ENCODE assay signal across 11 mouse cellular contexts in the genomic region with DNA sequence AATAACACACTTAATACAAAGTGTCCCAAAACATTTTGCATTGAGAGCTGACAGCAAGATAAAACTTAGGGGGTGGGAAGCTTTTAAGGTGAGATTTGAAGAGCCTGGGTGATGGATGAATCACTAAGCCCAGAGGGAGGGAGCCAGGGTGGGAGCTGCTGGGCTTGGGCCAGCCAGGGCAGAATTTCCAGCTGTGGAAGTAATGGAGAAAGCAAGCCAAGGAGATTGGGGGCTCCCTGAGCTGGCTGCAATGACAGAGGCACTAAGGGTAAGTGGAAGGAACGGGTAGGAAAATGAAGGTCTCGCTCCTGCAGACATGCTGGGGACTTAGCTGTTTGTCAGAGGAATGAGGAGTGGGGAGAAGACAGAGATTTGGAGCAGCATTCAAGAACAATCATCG.
A peak's percentile ranks its signal among the peaks of the same experiment; 100 is the strongest.
DNase-seq lines count a peak whose midpoint lies in the region; ATAC-seq lines count a peak whose summit lies in the region.
"Had no signal": no experiment of that assay in that cellular context is flagged by ENCODE, and none has a peak within 500 bp of the region (broad histone marks: within the 10 kb centered on the region; RNA-seq: fewer than 3 reads in every experiment).

No protein-coding gene starts in this region.

- no peaks in the 10 kb centered on the region for H3K36me3 ChIP-seq in forebrain, embryonic 13.5 days (ENCODE audit: poor library complexity, severe bottlenecking)
- H3K36me3 ChIP-seq in forebrain, embryonic 15.5 days = no peaks in the 10 kb centered on the region
- H3K36me3 ChIP-seq in neural tube, embryonic 15.5 days = no peaks in the 10 kb centered on the region

- peak; percentile 18 for DNase-seq in kidney, postnatal 10 days
- DNase-seq in kidney, postnatal 36 days = no peak
- DNase-seq in gastrocnemius, postnatal 25 days = peak; percentile 29
- DNase-seq in thymus, postnatal 0 days (ENCODE audit: low spot score) = no peak
- DNase-seq in testis, postnatal 14 days (ENCODE audit: low spot score) = no peak
- DNase-seq: liver; right cerebral cortex, postnatal 14 days had no signal

- H3K4me3 ChIP-seq in forebrain, embryonic 13.5 days = no peak overlapping the region
- H3K4me3 ChIP-seq in forebrain, embryonic 15.5 days = no peak overlapping the region
- no peak overlapping the region for H3K4me3 ChIP-seq in neural tube, embryonic 15.5 days (replicated peaks)

- H3K27ac ChIP-seq in forebrain, embryonic 13.5 days = 0 out of 2 replicates have a peak overlapping the region, but pooled peaks have one; percentile 32
- H3K27ac ChIP-seq in forebrain, embryonic 15.5 days (replicated peaks) = no peak overlapping the region; the same call in 1 of the 2 replicates
- no peak overlapping the region for H3K27ac ChIP-seq in neural tube, embryonic 15.5 days (replicated peaks)

- WGBS in forebrain, embryonic 13.5 days = 17% methylated on average over 3 of the region's 3 CpGs
- 20% methylated on average over 3 of the region's 3 CpGs for WGBS in forebrain, embryonic 15.5 days
- 39% methylated on average over 3 of the region's 3 CpGs for WGBS in neural tube, embryonic 15.5 days

- H3K4me2 ChIP-seq in forebrain, embryonic 13.5 days = no peak overlapping the region
- no peak overlapping the region for H3K4me2 ChIP-seq in forebrain, embryonic 15.5 days (replicated peaks)
- no peak overlapping the region for H3K4me2 ChIP-seq in neural tube, embryonic 15.5 days

- no peaks in the 10 kb centered on the region for H3K27me3 ChIP-seq in forebrain, embryonic 13.5 days
- no peaks in the 10 kb centered on the region for H3K27me3 ChIP-seq in forebrain, embryonic 15.5 days
- H3K27me3 ChIP-seq in neural tube, embryonic 15.5 days (replicated peaks) = no peaks in the 10 kb centered on the region

- H3K9ac ChIP-seq in forebrain, embryonic 13.5 days = no peak overlapping the region
- H3K9ac ChIP-seq in forebrain, embryonic 15.5 days (replicated peaks) = no peak overlapping the region
- peak overlapping the region; percentile 34; the same call in 1 of the 2 replicates for H3K9ac ChIP-seq in neural tube, embryonic 15.5 days (replicated peaks)

- H3K9me3 ChIP-seq in forebrain, embryonic 13.5 days (replicated peaks) = no peaks in the 10 kb centered on the region
- H3K9me3 ChIP-seq in forebrain, embryonic 15.5 days = no peaks in the 10 kb centered on the region
- H3K9me3 ChIP-seq in neural tube, embryonic 15.5 days (replicated peaks) = no peaks in the 10 kb centered on the region

- no peak for ATAC-seq in forebrain, embryonic 13.5 days
- no peak for ATAC-seq in forebrain, embryonic 15.5 days (replicated peaks)
- ATAC-seq in neural tube, embryonic 15.5 days (ENCODE audit: low FRiP score) = no peak
- ATAC-seq: hindbrain, embryonic 16.5 days had no signal

- peaks cover 59% of the 10 kb centered on the region for H3K4me1 ChIP-seq in forebrain, embryonic 13.5 days
- peaks cover 39% of the 10 kb centered on the region for H3K4me1 ChIP-seq in forebrain, embryonic 15.5 days
- peaks cover 27% of the 10 kb centered on the region for H3K4me1 ChIP-seq in neural tube, embryonic 15.5 days

Comparison
In these comparisons a context has a peak if more than half of its experiments do, and no peak if none do; other contexts are left out.
1. DNase-seq: peak in kidney, postnatal 10 days (single experiment) and gastrocnemius, postnatal 25 days (single experiment); none in kidney, postnatal 36 days (0 of 2), thymus, postnatal 0 days (single experiment) and testis, postnatal 14 days (single experiment).